Mouse (Mus musculus): Measurements from ENCODE around the gene Optn.

The Optn gene

DNA sequence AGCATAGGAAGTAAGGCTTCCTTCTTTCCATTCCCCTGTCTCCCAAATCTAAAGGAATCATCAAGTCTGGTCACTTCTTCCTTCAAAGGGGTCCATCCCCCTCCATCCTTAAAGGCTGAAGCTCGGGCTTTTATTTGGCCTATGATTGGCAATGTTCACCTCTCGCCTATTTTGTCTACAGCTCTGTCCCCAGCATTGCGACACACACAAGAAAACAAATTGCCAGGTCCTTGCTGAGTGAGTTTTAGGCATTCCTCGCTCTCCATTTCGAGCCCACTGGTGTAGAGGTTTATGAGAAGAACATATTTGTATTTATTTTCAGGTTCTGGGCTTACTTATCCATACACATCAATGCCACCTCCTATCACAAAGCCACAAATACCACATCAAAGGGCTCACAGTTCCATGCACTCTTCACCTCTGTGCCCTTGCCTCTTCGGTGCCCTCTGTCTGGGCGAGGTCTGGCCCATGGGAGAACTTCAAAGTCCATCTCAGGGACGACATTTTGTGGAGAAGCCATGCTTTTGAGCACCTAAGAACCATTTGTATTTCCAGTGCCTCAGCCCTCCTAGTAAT, 2.6 kb downstream of the Optn start:
- DNase-seq (ENCODE audit: low spot score), result no peak

DNA sequence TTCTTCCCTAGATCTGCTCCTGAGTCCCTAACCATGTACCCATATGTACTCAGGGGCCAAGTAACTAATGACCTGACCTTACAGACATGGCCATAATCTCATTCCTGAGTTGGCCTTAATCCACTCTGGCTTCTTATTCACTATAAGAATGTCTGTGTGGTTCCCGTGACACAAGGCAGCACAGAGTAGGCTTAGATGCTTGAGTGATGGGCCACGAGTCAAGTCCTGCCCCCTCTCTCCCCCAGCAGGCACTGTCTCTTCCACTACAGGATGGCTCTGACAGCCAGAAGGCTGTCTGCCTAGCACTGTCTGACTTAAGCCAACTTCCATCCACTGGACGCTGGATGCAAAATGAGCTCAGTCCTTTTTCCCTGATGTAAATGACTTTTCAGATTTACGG, 3.9 kb downstream of the Optn start:
- no peak for DNase-seq (ENCODE audit: low spot score)

DNA sequence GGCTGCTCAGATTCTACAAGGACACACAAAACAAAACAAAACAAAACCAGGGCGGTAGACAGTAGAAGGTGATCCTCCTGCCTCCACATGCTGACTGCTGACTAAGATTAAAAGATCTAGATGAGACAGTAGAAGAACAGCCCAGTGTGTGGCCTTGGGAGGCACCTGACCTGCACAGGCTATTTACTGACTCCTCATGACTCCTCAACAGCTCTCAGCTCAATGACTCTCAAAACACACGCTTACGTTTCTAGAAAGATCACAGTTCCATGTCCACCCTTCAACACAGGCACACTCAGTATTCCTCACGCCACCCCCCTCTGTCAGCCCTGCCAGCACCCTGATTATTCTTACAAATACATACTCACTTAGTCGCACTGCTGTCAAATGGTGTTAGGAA, 5.4 kb downstream of the Optn start:
- no peak for DNase-seq (ENCODE audit: low spot score)

DNA sequence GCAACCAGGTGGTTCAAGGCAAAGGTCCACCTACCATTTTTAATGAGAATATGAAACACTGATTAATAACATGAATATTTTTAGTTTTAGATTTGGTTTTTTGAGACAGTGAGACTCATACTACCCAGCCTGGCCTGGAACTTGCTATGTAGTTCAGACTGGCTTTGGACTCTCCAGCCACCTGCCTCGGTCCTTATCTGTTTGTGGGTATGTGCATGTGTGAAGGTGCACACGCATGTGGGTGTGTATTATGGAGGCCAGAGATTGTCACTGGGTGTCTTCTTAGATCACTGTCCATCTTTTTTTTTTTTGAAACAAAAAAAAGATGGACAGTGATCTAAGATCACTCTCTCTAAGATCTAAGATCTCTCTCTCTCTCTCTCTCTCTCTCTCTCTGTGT, 13.3 kb downstream of the Optn start:
- DNase-seq (ENCODE audit: low spot score), result no peak

DNA sequence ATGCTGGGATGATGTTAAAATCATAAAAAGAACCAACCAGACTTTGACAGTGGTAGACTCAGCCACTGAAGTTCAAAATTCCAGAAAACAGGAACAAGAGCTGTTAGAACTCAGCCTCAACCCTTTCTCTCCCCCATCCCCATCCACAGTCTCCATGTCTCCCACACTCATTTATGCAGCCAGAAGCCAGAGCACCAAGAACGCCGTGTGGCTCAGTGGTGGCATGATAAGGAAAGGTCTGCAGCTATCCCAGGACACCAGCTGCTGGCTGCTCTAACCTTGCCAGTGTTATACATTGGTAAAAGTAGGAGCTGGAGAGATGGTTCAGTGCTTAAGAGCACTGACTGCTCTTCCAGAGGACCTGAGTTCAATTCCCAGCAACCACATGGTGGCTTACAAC, 16.8 kb downstream of the Optn start:
- DNase-seq (ENCODE audit: low spot score), result no peak

DNA sequence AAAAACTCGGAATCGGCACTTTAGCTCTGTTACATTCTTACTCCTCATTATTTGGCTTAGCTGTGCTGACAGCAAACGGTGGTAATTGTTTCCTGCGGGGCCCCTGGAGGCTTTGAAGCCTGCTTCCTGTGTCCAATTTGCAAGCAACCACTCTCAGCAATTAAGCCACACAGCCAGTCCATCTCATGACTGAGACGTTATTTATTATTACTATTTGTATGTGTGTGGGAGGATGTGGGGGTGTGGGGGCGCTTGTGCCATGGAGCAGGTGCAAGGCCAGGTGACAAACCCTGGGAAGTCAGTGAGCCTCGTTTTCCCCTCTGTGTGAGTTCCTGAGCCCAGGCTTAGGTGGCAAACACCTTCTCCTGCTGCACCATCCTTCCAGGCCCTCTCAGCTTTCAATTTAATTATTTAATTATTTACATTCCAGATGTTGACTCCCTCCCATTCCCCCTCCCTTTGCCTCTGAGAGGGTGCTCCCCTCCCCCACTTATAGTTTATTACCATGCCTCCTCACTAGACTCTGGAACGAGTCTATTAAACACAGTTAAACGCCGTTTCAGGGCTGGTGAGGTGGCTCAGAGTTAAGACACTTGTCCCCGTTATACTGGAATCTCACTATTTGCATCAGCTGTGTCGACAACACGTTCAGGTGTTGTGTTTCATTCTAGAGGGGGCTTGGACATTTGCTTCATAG, 18.4 kb downstream of the Optn start:
- DNase-seq (ENCODE audit: low spot score), result no peak

DNA sequence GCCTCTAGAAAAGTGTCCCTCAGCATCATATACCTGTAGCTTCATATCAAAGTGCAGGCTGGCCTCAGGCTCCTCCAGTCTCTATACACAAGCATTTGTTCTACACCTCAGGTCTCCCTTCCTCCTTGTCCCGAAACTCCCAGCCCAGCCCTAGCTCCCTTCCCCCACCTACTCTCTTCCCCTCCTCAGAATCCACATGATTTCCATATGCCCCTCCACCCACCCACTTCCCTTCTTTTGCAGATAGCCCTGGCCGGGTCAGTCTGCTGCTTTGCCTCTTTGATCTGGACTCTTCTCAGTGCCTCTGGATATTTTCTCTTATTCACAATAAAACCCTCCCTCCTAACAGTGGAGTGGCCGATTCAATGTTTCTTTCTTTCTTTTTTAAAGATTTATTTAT, 19.5 kb downstream of the Optn start:
- DNase-seq (ENCODE audit: low spot score), result no peak

DNA sequence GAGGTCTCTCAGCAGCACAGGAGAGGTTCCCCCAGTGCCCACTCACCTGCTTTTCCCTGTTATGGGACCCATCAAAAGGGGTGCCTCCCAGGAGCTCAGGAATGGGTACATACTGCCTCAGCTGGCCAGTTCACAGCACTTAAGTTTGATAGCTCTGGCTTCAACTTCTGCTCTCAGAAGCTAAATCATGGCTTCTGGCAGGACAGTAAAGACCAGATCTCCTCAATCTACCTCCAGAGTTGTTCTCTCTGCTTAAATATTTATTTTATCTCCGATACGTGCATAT, 20.4 kb downstream of the Optn start:
- no peak for DNase-seq (ENCODE audit: low spot score)

DNA sequence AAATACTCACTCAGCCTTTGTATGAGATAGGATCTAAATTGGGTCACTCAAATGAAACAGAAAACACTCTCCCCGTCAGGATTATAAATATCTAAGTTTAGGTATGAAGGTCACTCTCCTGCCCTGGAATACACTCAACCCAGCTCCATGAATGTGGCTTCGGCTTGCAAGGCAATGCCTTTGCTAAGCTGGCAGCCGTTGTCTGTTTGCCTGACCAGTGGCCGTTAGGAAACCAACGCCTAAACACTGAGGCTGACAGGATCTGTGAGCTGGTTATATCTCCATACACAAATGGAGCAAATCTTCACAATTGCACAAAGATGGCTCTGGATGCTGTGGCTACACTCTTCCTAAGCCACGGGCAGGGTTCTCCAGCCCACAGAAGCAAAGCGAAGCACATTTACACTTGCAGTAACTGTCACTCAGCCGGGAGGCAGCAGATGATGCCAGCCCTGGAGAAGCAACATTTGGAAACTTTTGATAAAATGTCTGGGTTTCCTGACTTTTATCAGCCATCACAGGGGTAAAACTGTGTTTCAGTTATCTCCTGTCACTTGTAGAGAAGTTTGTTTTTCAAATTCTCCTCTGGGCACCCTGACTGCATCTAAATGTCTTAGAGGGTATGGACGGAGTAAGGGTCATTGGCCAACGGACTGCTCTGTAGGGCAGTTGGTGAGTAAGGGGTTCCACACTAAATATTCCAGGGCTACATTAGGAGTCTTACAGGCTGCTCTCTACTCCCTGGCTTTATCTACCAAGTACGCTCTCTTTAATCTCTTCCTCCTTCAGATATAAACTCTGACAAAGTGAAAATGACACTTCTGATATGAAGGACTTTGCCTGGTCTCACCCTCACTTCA, 21.0 kb downstream of the Optn start:
- no peak for DNase-seq (ENCODE audit: low spot score)

DNA sequence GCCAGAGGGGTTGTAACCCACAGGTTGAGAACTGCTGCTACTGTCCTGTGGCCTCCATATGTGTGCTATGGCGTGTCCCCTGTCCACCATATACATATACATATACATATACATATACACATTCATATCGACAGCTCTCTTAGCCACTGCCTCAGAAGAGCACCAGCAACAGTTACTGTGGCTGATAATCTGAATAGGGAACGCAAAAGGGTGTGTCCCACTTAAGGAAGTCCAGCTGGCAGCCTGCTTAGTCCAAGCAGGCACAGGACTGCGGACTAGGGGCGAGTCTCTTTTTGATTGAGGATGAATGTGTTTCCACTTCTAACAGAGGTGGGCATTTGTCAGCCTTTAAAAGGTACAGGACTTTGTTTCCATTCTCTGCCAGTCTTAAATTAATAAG, 22.0 kb downstream of the Optn start:
- no peak for DNase-seq (ENCODE audit: low spot score)

DNA sequence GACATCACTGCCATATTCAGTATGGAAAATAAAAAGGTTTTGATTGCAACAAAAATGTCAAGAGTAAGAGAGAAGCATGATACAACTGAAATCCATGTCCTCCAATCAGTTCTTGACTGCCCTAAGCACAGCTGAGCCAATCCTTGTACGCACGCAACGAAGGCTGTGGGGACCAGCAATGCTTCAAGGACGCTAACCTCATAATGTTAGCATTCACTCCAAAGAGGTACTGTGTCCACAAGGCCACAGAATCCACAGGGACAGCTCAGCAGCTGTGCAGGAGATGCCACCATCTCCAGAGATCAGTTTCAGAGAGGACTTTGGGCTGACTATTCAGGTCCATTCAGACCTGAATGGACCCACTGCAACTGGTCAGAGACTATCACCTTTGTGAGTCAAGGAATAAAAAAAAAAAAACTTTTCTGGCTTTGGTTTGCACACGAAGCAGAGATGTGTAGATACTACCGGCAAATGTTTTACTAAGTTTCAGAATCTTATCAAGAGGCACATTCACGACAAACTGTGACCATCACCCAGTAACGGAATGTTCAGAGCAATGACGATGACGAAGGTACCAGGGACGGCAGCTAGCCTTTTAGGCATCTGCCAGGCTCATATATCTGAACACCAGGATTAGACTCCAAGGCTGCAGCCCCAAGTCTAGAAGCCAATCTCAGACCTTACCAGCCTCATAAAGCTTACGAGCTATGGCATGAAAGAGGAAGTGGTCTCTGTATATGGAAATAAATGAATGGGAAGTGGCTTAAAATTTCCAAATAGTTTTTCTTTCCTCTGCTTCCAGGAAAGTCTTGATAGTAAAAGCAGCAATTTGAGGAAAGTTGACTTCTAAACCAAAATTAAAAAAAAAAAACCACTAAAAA, 23.3 kb downstream of the Optn start:
- DNase-seq (ENCODE audit: low spot score), result no peak

DNA sequence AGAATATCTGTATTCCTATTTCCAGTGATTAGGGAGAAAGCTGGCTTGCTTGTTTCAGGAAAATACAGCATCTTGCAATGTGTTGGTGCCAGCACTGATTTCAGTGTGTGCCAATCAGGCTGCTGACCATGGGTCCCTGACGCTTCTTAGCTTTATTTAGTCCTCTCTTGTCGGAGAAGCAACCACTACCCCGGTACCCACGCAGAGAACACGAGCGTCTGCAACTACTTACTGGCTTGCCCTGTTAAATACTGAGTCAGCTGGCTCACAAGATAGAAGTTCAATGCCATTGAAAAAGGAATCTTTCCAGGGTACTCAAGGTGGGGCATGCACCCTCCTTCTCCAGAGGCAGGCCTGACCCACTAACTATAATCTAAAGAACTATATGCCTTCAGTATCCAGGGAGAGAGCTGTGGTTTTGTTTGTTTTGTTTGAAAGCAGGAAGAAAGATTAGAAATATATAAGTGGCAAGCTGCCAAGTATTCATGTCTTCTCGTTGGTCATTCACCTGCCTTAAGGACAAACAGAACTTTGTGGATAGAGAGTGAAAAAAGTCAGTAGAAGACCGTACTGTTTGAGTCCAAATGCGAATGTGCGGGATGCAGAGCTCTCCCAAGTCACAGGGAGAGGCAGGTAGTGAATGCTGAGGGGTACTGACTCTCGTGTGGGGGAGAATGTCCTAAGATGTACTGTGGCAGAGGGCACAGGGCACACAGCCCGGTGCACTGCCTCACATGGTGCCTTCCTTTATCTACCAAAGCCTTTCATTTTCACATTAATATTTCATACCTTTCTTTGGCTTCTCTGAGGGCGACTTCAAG, 24.3 kb downstream of the Optn start:
- DNase-seq (ENCODE audit: low spot score), result no peak

DNA sequence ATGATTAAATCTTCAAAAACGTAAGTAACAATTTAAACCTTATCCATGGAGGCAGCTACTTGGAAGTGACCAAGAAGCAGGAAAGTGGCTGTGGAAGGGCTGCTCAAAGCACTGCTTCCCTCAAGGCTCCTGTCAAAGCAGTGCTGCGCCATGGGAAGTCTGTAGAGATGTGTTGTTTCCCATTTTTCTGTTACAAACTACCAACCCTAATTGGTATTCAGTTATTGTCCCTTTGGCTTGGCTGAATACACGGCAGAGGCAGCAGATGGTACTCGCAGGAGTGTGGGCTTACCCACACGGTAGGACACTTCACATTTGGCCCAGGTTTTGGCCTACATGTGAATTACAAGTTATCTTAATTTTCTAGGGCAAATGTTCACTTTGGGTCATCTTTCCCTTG, 25.5 kb downstream of the Optn start:
- DNase-seq (ENCODE audit: low spot score), result no peak

DNA sequence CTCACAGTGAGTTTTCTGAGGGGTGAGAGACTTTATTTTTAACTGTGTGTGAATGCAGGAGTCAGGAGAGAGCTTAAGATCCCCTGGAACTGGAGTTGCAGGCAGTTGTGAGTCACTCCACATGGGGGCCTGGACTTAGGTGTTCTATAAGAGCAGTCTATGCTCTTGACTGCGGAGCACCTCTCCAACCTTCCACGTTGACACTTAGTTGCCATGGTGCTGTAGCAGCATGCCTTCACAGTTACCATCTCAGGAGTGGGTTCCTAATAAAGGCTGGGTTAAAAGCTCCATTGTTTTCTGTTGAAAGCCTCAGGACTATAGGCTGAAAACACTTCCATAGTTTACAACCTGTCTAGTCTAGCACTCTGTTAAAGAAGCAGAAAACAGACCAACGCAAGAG, 26.5 kb downstream of the Optn start:
- DNase-seq (ENCODE audit: low spot score), result no peak

DNA sequence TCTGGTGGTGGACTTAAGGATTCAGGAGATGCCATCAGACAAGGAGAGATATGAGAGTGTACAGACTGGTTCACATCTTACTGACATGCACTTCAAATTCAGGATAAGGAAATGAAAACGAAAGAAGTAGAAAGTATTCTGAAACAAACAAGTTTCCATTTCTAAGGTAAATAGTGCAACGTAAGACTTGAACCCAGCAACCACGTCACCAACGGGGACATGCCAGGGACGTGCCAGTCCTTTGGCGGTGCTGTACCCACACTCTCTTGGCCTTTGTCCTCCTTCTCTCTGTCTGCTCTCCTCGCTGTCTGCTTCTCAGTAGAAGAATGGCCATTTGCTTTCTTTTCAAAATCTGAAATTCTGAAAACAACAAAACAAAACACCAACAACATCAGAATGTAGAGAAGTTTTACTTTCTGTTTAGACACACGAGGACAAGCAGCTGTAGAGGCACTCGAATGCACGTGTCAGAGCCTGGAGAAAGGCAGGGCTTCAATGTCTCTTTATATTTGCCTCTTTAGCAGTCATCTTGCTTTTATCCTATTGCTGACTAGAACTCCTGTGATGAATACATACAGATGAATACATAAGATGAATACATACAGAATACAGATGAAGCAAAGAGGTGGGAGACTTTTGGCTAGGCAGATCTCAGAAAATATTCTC, 27.3 kb downstream of the Optn start:
- no peak for DNase-seq (ENCODE audit: low spot score)

DNA sequence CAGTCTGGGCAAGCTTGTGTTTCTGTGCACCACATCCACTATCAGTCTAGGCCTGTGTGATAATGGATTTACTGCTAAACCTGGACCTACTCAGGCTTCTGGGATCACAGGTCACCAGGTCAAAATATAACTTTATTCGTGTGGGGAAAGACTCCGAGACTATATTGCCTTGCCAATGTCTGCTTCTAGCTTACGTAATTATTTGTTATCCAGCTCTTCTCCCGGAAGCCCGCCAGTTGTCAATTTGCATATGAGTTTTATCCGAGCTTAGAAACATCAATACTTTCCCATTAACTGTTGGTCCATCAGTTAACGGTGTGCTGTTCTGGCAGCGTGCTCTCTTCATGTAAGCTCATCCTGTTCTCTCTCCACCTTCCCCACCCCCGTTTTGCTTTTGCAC, 28.6 kb downstream of the Optn start:
- no peak for DNase-seq (ENCODE audit: low spot score)

DNA sequence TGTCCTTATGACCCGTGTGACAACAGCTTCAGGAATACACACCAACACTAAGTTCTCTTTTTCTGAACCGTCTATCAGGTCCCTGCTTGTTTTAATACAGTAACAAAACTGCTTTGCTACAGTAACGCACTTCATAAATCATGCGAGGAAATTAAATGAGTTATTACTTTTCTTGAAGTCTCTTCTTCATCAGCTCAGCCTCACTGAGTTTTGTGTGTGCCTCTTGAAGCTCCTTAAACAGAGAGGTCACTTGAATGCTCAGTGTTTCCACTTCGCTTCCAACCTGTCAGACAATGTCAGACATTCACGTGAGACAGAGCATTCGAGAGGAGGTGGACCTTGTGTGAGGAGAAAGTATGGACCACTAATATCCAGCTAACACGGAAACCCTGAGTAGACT, 29.1 kb downstream of the Optn start:
- no peak for DNase-seq (ENCODE audit: low spot score)

DNA sequence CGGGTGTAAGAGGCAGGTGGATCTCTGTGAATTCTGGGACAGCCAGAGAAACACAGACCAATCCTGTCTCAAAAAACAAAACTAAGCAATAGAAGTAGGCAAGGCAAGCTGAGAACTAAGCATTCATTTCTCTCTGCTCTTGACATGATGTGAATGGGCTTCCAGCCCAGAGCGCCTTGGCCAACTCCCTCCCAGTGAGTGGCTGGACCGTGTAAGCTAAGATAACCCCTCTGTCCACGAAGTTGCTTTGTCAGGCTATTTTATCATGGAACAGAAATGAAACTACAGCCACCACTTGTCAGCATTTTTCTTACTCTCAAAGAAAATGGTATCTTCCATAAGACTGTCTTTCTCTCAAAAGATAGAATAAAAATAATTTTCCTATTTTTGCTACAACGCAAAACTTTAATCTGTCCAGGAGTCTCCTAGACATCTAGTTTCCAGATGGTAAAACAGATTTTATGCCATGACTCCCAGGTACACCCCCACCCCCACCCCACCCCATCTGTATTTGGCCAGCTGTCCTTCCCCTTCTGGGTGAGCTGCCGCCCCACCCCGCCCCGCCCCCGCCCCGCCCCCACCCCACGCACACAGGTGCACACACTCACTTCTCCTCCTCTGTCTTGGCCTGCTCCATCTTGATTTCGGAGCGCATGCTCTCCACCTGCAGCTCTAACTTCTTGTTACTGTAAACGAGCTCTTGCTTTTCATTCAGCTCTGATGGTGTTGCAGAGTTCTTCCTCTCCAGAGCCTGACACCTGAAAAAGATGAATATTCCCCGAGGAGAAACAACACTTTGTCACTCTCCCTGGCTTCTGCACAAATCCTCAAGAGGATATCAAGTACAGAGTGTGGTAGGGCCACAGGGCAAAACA, 30.1 kb downstream of the Optn start:
- no peak for DNase-seq (ENCODE audit: low spot score)

DNA sequence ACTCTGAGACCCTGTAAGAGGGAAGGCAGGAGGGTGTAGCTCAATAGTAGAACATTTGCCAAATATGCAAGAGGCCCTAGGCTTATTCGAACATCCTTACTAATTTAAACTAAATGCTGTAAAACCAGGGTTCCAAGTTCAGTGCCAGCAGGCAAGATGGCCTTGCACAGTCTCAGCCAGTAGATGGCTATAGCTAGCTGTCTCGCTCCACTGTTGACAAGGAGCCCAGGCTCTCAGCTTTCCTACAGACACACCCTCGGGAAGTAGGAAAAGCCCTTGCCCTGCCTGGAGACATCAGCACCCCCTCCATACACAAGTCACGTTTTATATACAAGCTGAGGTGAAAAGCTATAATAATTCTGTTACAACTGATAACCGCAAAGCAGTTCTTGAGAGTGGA, 31.2 kb downstream of the Optn start:
- DNase-seq (ENCODE audit: low spot score), result no peak

DNA sequence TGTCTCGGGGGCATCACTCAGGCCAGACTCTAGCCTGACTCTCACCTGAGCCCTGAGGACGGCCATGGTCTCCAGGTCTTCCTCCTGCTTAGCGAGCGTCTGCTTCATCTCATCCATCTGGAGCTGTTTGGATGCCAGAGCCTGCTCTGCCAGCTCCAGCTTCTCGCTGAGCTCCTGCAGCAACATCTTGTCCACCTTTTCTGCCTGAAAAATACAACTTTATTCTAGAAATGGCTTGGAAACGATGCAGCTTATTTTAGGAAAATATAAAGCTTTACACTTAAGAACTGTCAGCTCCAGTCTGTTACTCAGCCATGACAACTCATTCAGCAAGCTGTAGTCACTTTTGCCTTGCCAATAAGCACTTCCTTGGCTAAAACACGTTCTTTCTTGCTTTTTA, 32.6 kb downstream of the Optn start:
- no peak for DNase-seq (ENCODE audit: low spot score)
